Mouse (Mus musculus) embryonic fibroblast, embryonic 13.5 days (primary cell): ENCODE measurements around the gene Arhgap8.

Source experiments
- CTCF ChIP-seq: IDR thresholded peaks from 2 replicates; pipeline ENCODE4 v1.5.1; 2011; ENCODE audit warnings: mild to moderate bottlenecking, control low read depth, low read length, moderate library complexity, borderline replicate concordance; ENCODE audit not compliant: insufficient read depth
- POLR2A ChIP-seq: IDR thresholded peaks from 2 replicates; pipeline ENCODE4 v1.6.1; 2011; ENCODE audit warnings: low read depth, mild to moderate bottlenecking, control low read depth, low read length, moderate library complexity

- TF ChIP-seq CTCF (no peak), POLR2A (no peak)
Measured at GRCm38 (mm10) chr15:84715132-84715531, 4.7 kb upstream of the Arhgap8 start.
